Mouse (Mus musculus) testis, postnatal 14 days (tissue): Measurements from ENCODE around the gene Dpep1.

Source experiments
- DNase-seq: peaks from one replicate; pipeline ENCODE4 v3.0.0; 2021; ENCODE audit warnings: low spot score

Gene Dpep1

DNA sequence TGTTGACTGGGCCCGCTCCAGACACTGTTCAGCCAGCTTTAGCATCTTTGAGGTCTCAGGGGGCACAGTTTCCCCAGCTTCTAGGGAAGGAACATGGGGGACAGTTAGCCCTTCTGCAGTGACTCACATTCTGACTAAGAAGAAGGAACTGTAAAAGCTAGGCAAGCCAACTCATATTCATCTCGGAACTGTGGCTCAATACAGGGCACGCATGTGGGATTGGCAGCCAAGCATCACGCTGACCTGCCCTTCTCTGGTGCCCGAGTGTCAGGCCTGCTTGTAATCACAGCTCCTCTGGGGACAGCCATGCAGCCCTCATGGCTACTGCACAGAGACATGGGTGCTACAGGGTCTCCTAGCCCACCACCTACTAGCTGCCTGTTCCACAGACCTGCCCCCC lies 64.9 kb downstream of the Dpep1 start:
- no peak for DNase-seq
